Mouse (Mus musculus) stomach, embryonic 14.5 days (tissue): ENCODE data around the gene Sec14l4. TPM values are rescaled to one million over a fixed set of nuclear protein-coding genes. Genes with fewer than 3 reads are reported as not detected.
"Not testable (repeated sequence)": the region's sequence is repeated elsewhere in the genome, so short reads cannot be mapped to it uniquely, and the experiment has no call there.

Source experiments
- ATAC-seq: fragments of 200-750 bp; cut with Nextera tagmentation; 2 replicates; pipeline ENCODE4 v1.8.0; 2017; ENCODE audit warnings: low read depth, moderate TSS enrichment; ENCODE audit not compliant: insufficient number of reproducible peaks, insufficient read depth, low FRiP score
- H3K27ac ChIP-seq: fragments of 300-500 bp; sonication (generic); 2 replicates; pipeline ENCODE4 v1.5.1; 2014; ENCODE audit warnings: mild to moderate bottlenecking, low read length, moderate library complexity, mixed read lengths
- H3K27me3 ChIP-seq: fragments of 300-500 bp; sonication (generic); 2 replicates; pipeline ENCODE4 v1.6.1; 2014; ENCODE audit warnings: low read length, control low read depth, mixed read lengths; ENCODE audit not compliant: control insufficient read depth, insufficient read depth
- H3K36me3 ChIP-seq: fragments of 300-500 bp; sonication (generic); 2 replicates; pipeline ENCODE4 v1.6.1; 2014; ENCODE audit warnings: mild to moderate bottlenecking, control low read depth, low read length, moderate library complexity, mixed read lengths; ENCODE audit not compliant: control insufficient read depth, insufficient read depth
- H3K4me1 ChIP-seq: fragments of 300-500 bp; sonication (generic); 2 replicates; pipeline ENCODE4 v1.6.1; 2014; ENCODE audit warnings: low read length, control low read depth, mixed read lengths; ENCODE audit not compliant: control insufficient read depth, insufficient read depth
- H3K4me2 ChIP-seq: fragments of 300-500 bp; sonication (generic); replicated peaks from 2 replicates; pipeline ENCODE4 v1.6.1; 2014; ENCODE audit warnings: low read depth, low read length, control low read depth
- H3K4me3 ChIP-seq: fragments of 300-500 bp; sonication (generic); 2 replicates; pipeline ENCODE4 v1.5.1; 2014; ENCODE audit warnings: low read depth, low read length, control low read depth
- H3K9ac ChIP-seq: fragments of 300-500 bp; sonication (generic); replicated peaks from 2 replicates; pipeline ENCODE4 v1.6.1; 2014; ENCODE audit warnings: low read depth, mild to moderate bottlenecking, control low read depth, low read length, moderate library complexity, mixed read lengths
- H3K9me3 ChIP-seq: fragments of 300-500 bp; sonication (generic); 2 replicates; pipeline ENCODE4 v1.6.1; 2016; ENCODE audit warnings: low read depth, low read length, control low read depth; ENCODE audit not compliant: control insufficient read depth
- WGBS: fragments of 180-500 bp; shearing (Covaris S2); extraction: QIAGEN DNeasy Blood & Tissue Kit; methylation state at CpG from one replicate; pipeline ENCODE4 v1.1.7; 2014; 5-methylcytosine and 5-hydroxymethylcytosine counted together
- polyA plus RNA-seq: library from polyadenylated mRNA; unstranded; fragments of >200 nt; fragmentation: Nextera tagmentation; extraction: Ambion mirVana; gene quantifications from 2 replicates; pipeline ENCODE4 v1.2.1, GENCODE M21; 2014

Sec14l4 gene
- polyA plus RNA-seq, 1 experiment from 2014 or later, result 0.51 TPM

- 78% methylated on average over 1 of the region's 1 CpGs for WGBS
These were observed 18.6 kb upstream of the Sec14l4 start for GRCm38 (mm10) chr11:4012616-4013015.

GRCm38 (mm10) chr11:4015796-4016195 is 15.5 kb upstream of the Sec14l4 start:
- H3K4me1 ChIP-seq, H3K36me3 ChIP-seq, H3K9me3 ChIP-seq, H3K27ac ChIP-seq, ATAC-seq, H3K4me3 ChIP-seq, H3K27me3 ChIP-seq, H3K4me2 ChIP-seq, H3K9ac ChIP-seq: not testable (repeated sequence)
- 85% methylated on average over 14 of the region's 14 CpGs for WGBS

More at GRCm38 (mm10) chr11:4012616-4013015, 18.6 kb upstream of the Sec14l4 start:
- 0 out of 2 replicates have a peak, but pooled peaks cover 2% of the 10 kb centered on the region for H3K9me3 ChIP-seq
- no peaks in the 10 kb centered on the region for H3K27me3 ChIP-seq
- no peak for ATAC-seq
- H3K4me2 ChIP-seq, result no peak overlapping the region
- H3K27ac ChIP-seq, result no peak overlapping the region
- no peaks in the 10 kb centered on the region for H3K36me3 ChIP-seq
- H3K4me3 ChIP-seq, result no peak overlapping the region
- no peak overlapping the region for H3K9ac ChIP-seq
- no peaks in the 10 kb centered on the region for H3K4me1 ChIP-seq

DNA sequence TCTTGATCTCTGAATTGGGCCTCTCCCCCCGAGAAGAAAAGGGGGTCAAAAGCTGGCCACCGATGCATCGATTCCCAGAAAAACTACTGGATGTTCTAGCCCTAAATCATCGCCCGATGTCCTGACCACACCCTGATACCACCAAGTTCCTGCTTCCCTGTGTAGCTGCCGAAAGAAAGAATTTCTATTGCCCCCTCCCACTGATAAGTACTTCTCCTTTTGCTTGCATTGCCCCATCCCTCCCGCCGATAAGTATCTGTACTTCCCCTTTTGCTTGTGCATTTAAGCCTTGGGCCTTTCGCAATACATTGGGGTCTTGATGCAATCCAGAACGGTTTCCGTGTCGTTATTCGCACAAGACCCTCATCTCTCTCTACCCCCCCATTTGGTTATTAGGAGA is 9.2 kb upstream of the Sec14l4 start:
- 88% methylated on average over 13 of the region's 13 CpGs for WGBS
- not testable (repeated sequence) for H3K27me3 ChIP-seq

DNA sequence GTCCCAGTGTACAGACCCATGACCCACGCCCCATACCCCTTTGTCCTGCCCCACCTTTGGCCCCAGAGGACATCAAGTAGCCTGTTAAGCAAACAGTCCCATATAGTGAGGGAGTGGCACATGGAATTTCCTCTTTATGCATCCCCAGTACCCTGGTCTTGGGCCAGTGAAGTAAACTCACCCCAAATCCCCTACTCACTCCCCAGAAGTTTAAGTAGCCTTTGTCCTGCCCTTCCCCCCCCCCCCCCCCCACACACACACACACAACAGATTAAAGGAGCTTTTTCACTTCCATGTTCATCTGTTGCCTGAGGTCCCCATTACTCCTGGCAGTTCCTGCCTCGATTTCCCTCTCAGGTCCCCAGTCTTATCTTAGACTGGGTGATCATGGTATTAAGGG is 7.9 kb upstream of the Sec14l4 start:
- Histone ChIP-seq H3K27ac (no peak overlapping the region), H3K36me3 (no peaks in the 10 kb centered on the region), H3K9ac (no peak overlapping the region), H3K4me2 (no peak overlapping the region), H3K4me3 (no peak overlapping the region), H3K27me3 (no peaks in the 10 kb centered on the region), H3K4me1 (no peaks in the 10 kb centered on the region), H3K9me3 (no peaks in the 10 kb centered on the region)
- ATAC-seq, result no peak
- WGBS, result 62% methylated on average over 2 of the region's 2 CpGs

More for the DNA sequence above, 9.2 kb upstream of the Sec14l4 start:
- H3K9me3 ChIP-seq, ATAC-seq, H3K4me3 ChIP-seq, H3K27ac ChIP-seq, H3K9ac ChIP-seq, H3K4me2 ChIP-seq, H3K36me3 ChIP-seq, H3K4me1 ChIP-seq: not testable (repeated sequence)

DNA sequence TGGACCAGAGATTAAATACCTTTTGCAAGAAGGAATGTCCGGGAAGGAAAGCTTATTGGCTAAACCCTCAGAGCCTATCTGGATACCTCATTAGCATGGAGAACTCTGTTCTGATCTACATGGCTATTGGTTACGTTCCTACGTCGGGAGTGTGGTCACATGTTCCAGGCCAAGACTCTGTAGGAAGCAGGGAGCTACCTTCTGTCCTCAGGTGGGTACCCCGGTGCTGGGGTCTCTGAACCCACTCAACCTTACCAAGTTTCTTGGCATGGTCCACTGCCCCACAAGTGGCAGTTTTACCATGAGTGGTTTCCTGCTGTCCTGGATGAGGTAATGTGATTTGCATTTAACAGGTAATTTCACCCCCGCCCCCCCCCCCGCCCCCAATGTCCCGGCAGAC is 4.2 kb upstream of the Sec14l4 start:
- Histone ChIP-seq H3K4me1 (no peaks in the 10 kb centered on the region), H3K9ac (no peak overlapping the region), H3K27me3 (no peaks in the 10 kb centered on the region), H3K4me3 (no peak overlapping the region), H3K36me3 (no peaks in the 10 kb centered on the region), H3K27ac (no peak overlapping the region), H3K4me2 (no peak overlapping the region), H3K9me3 (no peaks in the 10 kb centered on the region)
- 73% methylated on average over 8 of the region's 8 CpGs for WGBS
- no peak for ATAC-seq

DNA sequence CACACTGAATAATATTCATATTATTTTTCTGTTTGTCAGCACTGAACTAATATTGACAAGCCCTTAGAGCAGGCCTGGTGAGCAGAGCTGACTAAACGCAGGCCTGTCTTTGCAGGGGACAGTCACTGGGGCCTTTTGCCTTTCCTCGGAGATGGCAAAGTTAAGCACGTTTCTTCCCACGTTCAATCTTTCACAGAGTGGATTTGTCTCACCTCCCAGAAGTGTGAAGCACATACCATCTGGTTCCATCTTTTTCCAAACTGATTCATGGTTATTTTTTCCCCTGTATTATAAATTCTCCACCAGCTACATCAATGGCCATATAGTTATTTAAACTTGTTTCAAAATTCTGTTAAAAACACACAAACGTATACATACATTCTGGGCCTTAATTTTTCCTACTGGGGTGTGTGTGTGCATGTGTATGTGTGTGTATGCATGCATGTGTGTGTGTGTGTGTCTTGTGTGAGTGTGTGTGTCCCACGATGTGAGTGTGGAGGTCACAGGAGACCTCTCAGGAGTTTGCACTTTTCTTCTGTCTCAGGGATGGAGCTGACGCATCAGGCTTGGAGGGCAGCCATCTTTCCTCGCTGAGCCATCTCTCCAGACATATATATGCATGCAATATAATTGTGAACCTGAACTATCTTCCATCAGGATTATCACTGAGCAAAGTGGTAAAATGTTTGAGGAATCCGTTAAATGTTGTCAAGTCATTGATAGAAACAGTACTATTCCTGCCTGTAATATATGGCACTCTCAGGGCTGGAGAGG is 3.5 kb upstream of the Sec14l4 start:
- H3K27me3 ChIP-seq, result no peaks in the 10 kb centered on the region
- no peak overlapping the region for H3K4me3 ChIP-seq
- no peak overlapping the region for H3K4me2 ChIP-seq
- H3K4me1 ChIP-seq, result no peaks in the 10 kb centered on the region
- H3K27ac ChIP-seq, result no peak overlapping the region
- ATAC-seq, result no peak
- no peaks in the 10 kb centered on the region for H3K36me3 ChIP-seq
- H3K9ac ChIP-seq, result no peak overlapping the region
- 62% methylated on average over 9 of the region's 9 CpGs for WGBS
- no peaks in the 10 kb centered on the region for H3K9me3 ChIP-seq

DNA sequence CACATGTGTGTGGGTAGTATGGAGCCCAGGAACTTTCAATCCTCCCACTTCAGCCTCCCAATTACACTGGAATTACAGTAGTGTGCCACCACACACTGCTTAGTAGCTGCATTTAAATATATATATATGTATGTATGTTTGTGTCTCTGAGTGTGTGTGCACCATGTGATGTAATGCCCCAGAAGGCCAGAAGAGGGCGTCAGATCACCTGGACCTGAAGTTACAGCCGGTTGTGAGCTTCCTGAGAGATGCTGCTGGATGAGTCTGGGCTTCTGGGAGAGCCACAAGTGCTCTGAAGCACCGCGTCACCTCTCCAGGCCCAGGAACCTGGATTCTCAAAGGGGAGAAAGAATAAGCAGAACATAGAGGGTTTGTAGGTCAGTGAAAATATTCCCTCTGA is 1.9 kb upstream of the Sec14l4 start:
- H3K4me3 ChIP-seq, result no peak overlapping the region

DNA sequence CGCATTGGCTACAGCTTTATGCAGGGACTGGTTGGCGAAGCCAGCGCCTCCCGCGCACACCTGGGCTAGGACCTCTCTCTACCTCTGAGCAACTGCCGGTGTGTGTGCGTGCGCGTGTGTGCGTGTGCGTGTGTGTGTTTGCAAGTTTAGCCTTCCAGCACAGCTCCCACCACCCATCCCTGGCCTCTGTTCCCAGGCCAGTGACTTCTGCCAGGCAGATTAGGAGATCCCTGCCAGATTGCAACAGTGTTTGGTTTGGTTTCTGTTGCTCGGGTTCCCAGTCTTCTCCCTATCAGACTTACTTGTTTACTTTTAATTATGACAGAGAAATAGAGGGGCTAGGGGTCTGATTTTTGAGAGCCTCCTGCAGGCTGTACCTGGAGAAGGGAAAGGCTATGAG is 699 bp downstream of the Sec14l4 start:
- Histone ChIP-seq H3K4me2 (peak overlapping the region; percentile 20; the same call in 1 of the 2 replicates), H3K9me3 (no peaks in the 10 kb centered on the region), H3K4me3 (no peak overlapping the region), H3K9ac (no peak overlapping the region), H3K4me1 (no peaks in the 10 kb centered on the region), H3K27me3 (no peaks in the 10 kb centered on the region), H3K27ac (no peak overlapping the region), H3K36me3 (no peaks in the 10 kb centered on the region)
- no peak for ATAC-seq
- 17% methylated on average over 12 of the region's 12 CpGs for WGBS

More for the DNA sequence above, 1.9 kb upstream of the Sec14l4 start:
- no peak overlapping the region for H3K9ac ChIP-seq
- 66% methylated on average over 4 of the region's 4 CpGs for WGBS
- ATAC-seq, result no peak
- H3K4me1 ChIP-seq, result no peaks in the 10 kb centered on the region
- H3K27me3 ChIP-seq, result no peaks in the 10 kb centered on the region
- no peak overlapping the region for H3K4me2 ChIP-seq
- no peak overlapping the region for H3K27ac ChIP-seq
- H3K9me3 ChIP-seq, result no peaks in the 10 kb centered on the region
- no peaks in the 10 kb centered on the region for H3K36me3 ChIP-seq

GRCm38 (mm10) chr11:4033471-4033870 is 2.2 kb downstream of the Sec14l4 start:
- Histone ChIP-seq H3K36me3 (no peaks in the 10 kb centered on the region), H3K9ac (no peak overlapping the region), H3K27me3 (no peaks in the 10 kb centered on the region), H3K4me2 (no peak overlapping the region), H3K4me1 (no peaks in the 10 kb centered on the region), H3K4me3 (no peak overlapping the region), H3K9me3 (no peaks in the 10 kb centered on the region), H3K27ac (no peak overlapping the region)
- WGBS, result 69% methylated on average over 7 of the region's 7 CpGs
- ATAC-seq, result no peak
